Comparison of ENCODE assay signal across 9 mouse cellular contexts in genomic region chr1:67640353-67640752, GRCm38 (mm10).
DNase-seq lines count a peak whose midpoint lies in the region; ATAC-seq lines count a peak whose summit lies in the region.
"Had no signal": no experiment of that assay in that cellular context is flagged by ENCODE, and none has a peak within 500 bp of the region (broad histone marks: within the 10 kb centered on the region; RNA-seq: fewer than 3 reads in every experiment).

No protein-coding gene starts in this region.

- no peak overlapping the region for H3K27ac ChIP-seq in forebrain, embryonic 11.5 days (ENCODE audit: low read depth, low read length)
- H3K27ac ChIP-seq in forebrain, embryonic 10.5 days = no peak overlapping the region
- no peak overlapping the region for H3K27ac ChIP-seq in midbrain, embryonic 11.5 days (ENCODE audit: low read depth, low read length)
- no peak overlapping the region for H3K27ac ChIP-seq in midbrain, embryonic 10.5 days (replicated peaks)
- H3K27ac ChIP-seq in hindbrain, embryonic 13.5 days = no peak overlapping the region
- H3K27ac ChIP-seq in neural tube, embryonic 13.5 days (replicated peaks) = no peak overlapping the region
- H3K27ac ChIP-seq: limb, embryonic 12.5 days had no signal

- no peak overlapping the region for H3K9ac ChIP-seq in forebrain, embryonic 11.5 days (ENCODE audit: low read length)
- H3K9ac ChIP-seq in midbrain, embryonic 11.5 days (ENCODE audit: low read length) = no peak overlapping the region
- no peak overlapping the region for H3K9ac ChIP-seq in hindbrain, embryonic 13.5 days
- H3K9ac ChIP-seq in neural tube, embryonic 13.5 days = no peak overlapping the region
- H3K9ac ChIP-seq: limb, embryonic 12.5 days had no signal

- no peaks in the 10 kb centered on the region for H3K4me1 ChIP-seq in forebrain, embryonic 11.5 days (replicated peaks; ENCODE audit: control insufficient read depth, insufficient read depth, low read length)
- H3K4me1 ChIP-seq in forebrain, embryonic 10.5 days = no peaks in the 10 kb centered on the region
- no peaks in the 10 kb centered on the region for H3K4me1 ChIP-seq in midbrain, embryonic 11.5 days (ENCODE audit: control insufficient read depth, insufficient read depth, low read length)
- no peaks in the 10 kb centered on the region for H3K4me1 ChIP-seq in midbrain, embryonic 10.5 days
- 0 out of 2 replicates have a peak, but pooled peaks cover 4% of the 10 kb centered on the region for H3K4me1 ChIP-seq in hindbrain, embryonic 13.5 days (replicated peaks)
- H3K4me1 ChIP-seq in neural tube, embryonic 13.5 days (replicated peaks) = no peaks in the 10 kb centered on the region
- H3K4me1 ChIP-seq: limb, embryonic 12.5 days had no signal

- H3K4me3 ChIP-seq in forebrain, embryonic 11.5 days (ENCODE audit: low read depth, low read length) = no peak overlapping the region
- no peak overlapping the region for H3K4me3 ChIP-seq in forebrain, embryonic 10.5 days
- H3K4me3 ChIP-seq in midbrain, embryonic 11.5 days (ENCODE audit: low read depth, low read length) = no peak overlapping the region
- no peak overlapping the region for H3K4me3 ChIP-seq in midbrain, embryonic 10.5 days
- H3K4me3 ChIP-seq in hindbrain, embryonic 13.5 days = no peak overlapping the region
- no peak overlapping the region for H3K4me3 ChIP-seq in neural tube, embryonic 13.5 days
- H3K4me3 ChIP-seq: limb, embryonic 12.5 days had no signal

- 23% methylated on average over 9 of the region's 9 CpGs for WGBS in forebrain, embryonic 11.5 days
- WGBS in forebrain, embryonic 10.5 days = 27% methylated on average over 9 of the region's 9 CpGs
- WGBS in midbrain, embryonic 11.5 days = 23% methylated on average over 9 of the region's 9 CpGs
- WGBS in midbrain, embryonic 10.5 days = 31% methylated on average over 9 of the region's 9 CpGs
- 26% methylated on average over 9 of the region's 9 CpGs for WGBS in hindbrain, embryonic 13.5 days
- WGBS in neural tube, embryonic 13.5 days = 20% methylated on average over 9 of the region's 9 CpGs

- H3K36me3 ChIP-seq in forebrain, embryonic 11.5 days (ENCODE audit: control insufficient read depth, insufficient read depth, low read length) = no peaks in the 10 kb centered on the region
- no peaks in the 10 kb centered on the region for H3K36me3 ChIP-seq in forebrain, embryonic 10.5 days (replicated peaks)
- no peaks in the 10 kb centered on the region for H3K36me3 ChIP-seq in midbrain, embryonic 11.5 days (ENCODE audit: control insufficient read depth, insufficient read depth, low read length)
- no peaks in the 10 kb centered on the region for H3K36me3 ChIP-seq in midbrain, embryonic 10.5 days
- no peaks in the 10 kb centered on the region for H3K36me3 ChIP-seq in hindbrain, embryonic 13.5 days
- H3K36me3 ChIP-seq in neural tube, embryonic 13.5 days = no peaks in the 10 kb centered on the region
- H3K36me3 ChIP-seq: limb, embryonic 12.5 days had no signal

- no peaks in the 10 kb centered on the region for H3K9me3 ChIP-seq in forebrain, embryonic 11.5 days (ENCODE audit: control insufficient read depth, low read length)
- no peaks in the 10 kb centered on the region for H3K9me3 ChIP-seq in forebrain, embryonic 10.5 days
- H3K9me3 ChIP-seq in midbrain, embryonic 11.5 days (ENCODE audit: control insufficient read depth, low read length) = no peaks in the 10 kb centered on the region
- no peaks in the 10 kb centered on the region for H3K9me3 ChIP-seq in midbrain, embryonic 10.5 days (replicated peaks)
- no peaks in the 10 kb centered on the region for H3K9me3 ChIP-seq in hindbrain, embryonic 13.5 days
- no peaks in the 10 kb centered on the region for H3K9me3 ChIP-seq in neural tube, embryonic 13.5 days
- H3K9me3 ChIP-seq: limb, embryonic 12.5 days had no signal

- peak; percentile 85; the same call in 1 of the 2 replicates for ATAC-seq in forebrain, embryonic 11.5 days (replicated peaks; ENCODE audit: low FRiP score)
- ATAC-seq in midbrain, embryonic 11.5 days (ENCODE audit: low FRiP score) = peak; percentile 75; the same call in 1 of the 2 replicates
- ATAC-seq in hindbrain, embryonic 13.5 days (ENCODE audit: low FRiP score) = peak; percentile 87
- ATAC-seq in neural tube, embryonic 13.5 days (ENCODE audit: low read depth) = peak; percentile 86

- H3K27me3 ChIP-seq in forebrain, embryonic 11.5 days (ENCODE audit: control insufficient read depth, insufficient read depth, low read length) = no peaks in the 10 kb centered on the region
- no peaks in the 10 kb centered on the region for H3K27me3 ChIP-seq in forebrain, embryonic 10.5 days (ENCODE audit: poor library complexity, severe bottlenecking)
- no peaks in the 10 kb centered on the region for H3K27me3 ChIP-seq in midbrain, embryonic 11.5 days (ENCODE audit: control insufficient read depth, insufficient read depth, low read length)
- H3K27me3 ChIP-seq in midbrain, embryonic 10.5 days (ENCODE audit: low read depth, poor library complexity, severe bottlenecking) = no peaks in the 10 kb centered on the region
- H3K27me3 ChIP-seq in hindbrain, embryonic 13.5 days = no peaks in the 10 kb centered on the region
- H3K27me3 ChIP-seq in neural tube, embryonic 13.5 days = no peaks in the 10 kb centered on the region
- H3K27me3 ChIP-seq: limb, embryonic 12.5 days had no signal

- no peak overlapping the region for H3K4me2 ChIP-seq in forebrain, embryonic 11.5 days (ENCODE audit: low read depth, low read length, severe bottlenecking)
- no peak overlapping the region for H3K4me2 ChIP-seq in midbrain, embryonic 11.5 days
- no peak overlapping the region for H3K4me2 ChIP-seq in hindbrain, embryonic 13.5 days
- H3K4me2 ChIP-seq in neural tube, embryonic 13.5 days = no peak overlapping the region
- H3K4me2 ChIP-seq: limb, embryonic 12.5 days had no signal

- no peak for DNase-seq in forebrain, embryonic 11.5 days (ENCODE audit: low spot score)
- no peak for DNase-seq in forebrain, embryonic 10.5 days (ENCODE audit: extremely low spot score, low spot score)
- peak; percentile 91 for DNase-seq in midbrain, embryonic 11.5 days (ENCODE audit: low spot score, missing footprints)
- no peak for DNase-seq in midbrain, embryonic 10.5 days (ENCODE audit: low spot score)
- no peak for DNase-seq in spleen, postnatal 36 days (ENCODE audit: low spot score in 2 of 2)
- DNase-seq in urinary bladder, adult 18-20 months (ENCODE audit: low spot score in 2 of 2) = no peak
